Mouse (Mus musculus) gastrocnemius, adult 18-20 months (tissue): ENCODE results near the gene Rpap3. TPM values are rescaled to one million over a fixed set of nuclear protein-coding genes. Genes with fewer than 3 reads are reported as not detected.

Experiments
- DNase-seq: peaks from one replicate; pipeline ENCODE4 v3.0.0; 2021; ENCODE audit warnings: low spot score
- total RNA-seq, 2 experiments: library from RNA; stranded (reverse); gene quantifications; 2 replicates each; pipeline ENCODE4 v1.2.3; 2021

The Rpap3 gene
- total RNA-seq, 2 experiments from 2014 or later: 12.0 to 14.0 TPM

DNA sequence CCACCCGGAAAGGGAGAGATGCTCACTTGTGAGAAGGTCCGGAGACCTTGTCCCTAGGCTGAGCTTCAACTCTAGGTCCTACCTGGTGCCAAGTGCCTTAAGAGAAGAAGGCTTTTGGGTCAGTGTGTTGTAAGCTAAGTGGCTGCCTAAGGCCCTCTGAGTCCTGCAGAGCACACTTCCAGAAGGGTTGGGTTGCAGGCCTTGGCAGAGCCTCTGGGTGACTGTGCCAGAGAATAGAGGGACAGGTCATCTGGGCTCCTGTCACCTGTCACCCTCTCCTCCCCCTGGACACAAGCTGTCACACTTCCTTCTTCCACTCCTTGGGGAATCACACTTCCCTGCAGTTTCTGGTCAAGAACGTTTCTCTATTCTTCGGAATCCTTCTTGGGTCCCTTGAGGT is 55.9 kb downstream of the Rpap3 start:
- peak; percentile 78 for DNase-seq

DNA sequence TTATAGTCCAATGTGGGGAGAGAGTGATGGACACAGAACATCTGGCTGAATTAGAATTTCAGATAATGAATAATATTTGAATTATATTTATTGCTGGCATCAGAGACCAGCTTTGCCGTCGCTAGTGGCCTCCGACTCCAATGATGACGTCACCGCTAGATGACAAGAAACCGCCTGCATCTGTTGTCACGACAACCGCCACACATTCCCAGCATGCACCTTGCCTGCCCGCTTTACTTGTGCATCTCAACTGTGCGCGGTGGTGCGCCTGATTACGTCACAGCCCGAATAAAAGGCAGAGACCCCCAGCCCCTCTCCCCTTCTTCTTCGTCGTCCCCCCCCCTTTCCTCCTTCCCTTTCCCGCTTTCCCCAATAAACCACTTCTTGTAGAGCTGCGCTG is 57.4 kb downstream of the Rpap3 start:
- DNase-seq: no peak

DNA sequence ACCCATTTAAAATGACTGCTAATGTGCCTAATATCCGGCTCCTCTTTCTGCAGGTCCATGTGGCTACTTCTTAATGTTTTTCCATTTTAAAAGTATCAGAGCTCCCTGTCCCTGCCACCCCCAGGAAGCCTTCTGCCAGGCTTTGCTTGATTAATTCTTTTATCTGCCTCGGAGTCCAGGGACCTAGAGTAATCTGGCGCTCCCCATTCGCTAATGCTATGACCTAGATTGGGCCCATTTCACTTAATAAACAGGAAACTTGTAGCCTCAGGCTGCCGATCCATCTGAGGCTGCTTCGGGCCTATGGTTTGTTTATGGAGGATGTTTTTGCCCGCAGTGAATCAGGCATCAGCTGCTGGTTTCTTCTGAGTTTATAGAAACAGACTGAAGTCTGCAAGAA is 59.2 kb downstream of the Rpap3 start:
- no peak for DNase-seq

- DNase-seq: no peak
These were observed 61.6 kb downstream of the Rpap3 start for GRCm38 (mm10) chr15:97643986-97644385.

Other genes starting within 250 kb of the Rpap3 start
- under 1 TPM; 0.34 to 0.45 TPM for gene Endou, start 25.5 kb upstream of the Rpap3 start, total RNA-seq
- 1 to 10 TPM; 6.6 to 9.0 TPM for gene Rapgef3, start 62.1 kb upstream of the Rpap3 start, total RNA-seq
- gene Slc48a1, start 72.7 kb upstream of the Rpap3 start, total RNA-seq: 10 to 100 TPM; 45.0 to 48.7 TPM
- gene Hdac7, start 138.7 kb upstream of the Rpap3 start, total RNA-seq: 10 to 100 TPM in 1 of 2 experiments, 1 to 10 TPM in 1; 6.2 to 10.3 TPM
- under 1 TPM; 0.09 TPM for gene Vdr, start 204.8 kb upstream of the Rpap3 start, total RNA-seq